Mouse (Mus musculus): ENCODE data around the gene Mia3. TPM values are rescaled to one million over a fixed set of nuclear protein-coding genes. Genes with fewer than 3 reads are reported as not detected.
"Not testable (repeated sequence)": the region's sequence is repeated elsewhere in the genome, so short reads cannot be mapped to it uniquely, and the experiment has no call there.

Gene Mia3
- 112 and 134 TPM in 2 replicates for polyA plus RNA-seq (2014; fragmentation: Nextera tagmentation; extraction: Ambion mirVana)

DNA sequence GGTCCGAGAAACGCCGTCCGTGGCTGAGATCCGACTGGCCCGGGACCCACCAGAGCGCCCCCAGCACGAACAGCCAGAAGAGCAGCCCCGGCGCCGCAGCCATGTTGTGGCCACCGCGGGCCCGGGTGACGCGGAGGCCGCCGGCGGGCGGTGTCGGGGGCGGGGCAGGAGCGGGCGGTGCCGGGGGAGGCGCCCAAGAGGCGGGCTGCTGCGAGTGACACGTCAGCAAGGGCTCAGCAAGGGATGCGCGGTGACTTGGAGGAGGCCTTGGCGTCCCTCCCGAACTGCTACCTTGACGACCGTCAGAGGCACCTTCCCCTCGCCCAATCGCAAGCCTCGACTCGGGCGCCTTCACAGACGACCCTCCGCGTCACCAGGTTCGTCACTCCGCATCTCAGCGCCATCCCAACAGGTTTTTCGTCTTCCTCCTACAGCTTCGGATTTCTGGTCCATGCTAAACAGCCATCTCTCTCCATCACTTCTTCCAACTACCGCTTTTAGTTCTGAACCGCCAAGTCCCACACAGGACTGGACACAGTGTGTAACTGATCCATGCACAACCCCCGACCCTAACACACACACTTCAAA lies at the start of gene Mia3:
TSS of gene Mia3 (minus strand) at position 127 of the 588 bp plus-strand sequence.
- H3K4me2 ChIP-seq (ENCODE audit: low read depth, low read length), result peak within 1 kb of the TSS; percentile 90
- no peaks in the 10 kb centered on the region for H3K27me3 ChIP-seq (ENCODE audit: control insufficient read depth, insufficient read depth, low read length)
- H3K4me3 ChIP-seq (ENCODE audit: low read depth, low read length), result peak within 1 kb of the TSS; percentile 65
- peak within 1 kb of the TSS; percentile 82 for H3K9ac ChIP-seq (replicated peaks; ENCODE audit: low read depth, low read length)
- peak within 1 kb of the TSS; percentile 72 for H3K27ac ChIP-seq (ENCODE audit: low read depth, low read length)
- H3K9me3 ChIP-seq (ENCODE audit: control insufficient read depth, low read length), result no peaks in the 10 kb centered on the region
- H3K4me1 ChIP-seq (ENCODE audit: control insufficient read depth, insufficient read depth, low read length), result 0 out of 2 replicates have a peak, but pooled peaks cover 5% of the 10 kb centered on the region
- H3K36me3 ChIP-seq (ENCODE audit: control insufficient read depth, insufficient read depth, low read length), result peaks cover 5% of the 10 kb centered on the region; the same call in 1 of the 2 replicates
- WGBS, result under 1% methylated on average over 39 of the region's 51 CpGs
- peak; percentile 98 for ATAC-seq (ENCODE audit: low read depth)

- no peak for ATAC-seq (ENCODE audit: low read depth)
- no peak within 1 kb of the TSS for H3K4me3 ChIP-seq (ENCODE audit: low read depth, low read length)
Measured at GRCm38 (mm10) chr1:183417873-183418272, 48.5 kb upstream of the Mia3 start, which contains the start of gene Hhipl2. Hhipl2 (plus strand) TSS chr1:183418215.

DNA sequence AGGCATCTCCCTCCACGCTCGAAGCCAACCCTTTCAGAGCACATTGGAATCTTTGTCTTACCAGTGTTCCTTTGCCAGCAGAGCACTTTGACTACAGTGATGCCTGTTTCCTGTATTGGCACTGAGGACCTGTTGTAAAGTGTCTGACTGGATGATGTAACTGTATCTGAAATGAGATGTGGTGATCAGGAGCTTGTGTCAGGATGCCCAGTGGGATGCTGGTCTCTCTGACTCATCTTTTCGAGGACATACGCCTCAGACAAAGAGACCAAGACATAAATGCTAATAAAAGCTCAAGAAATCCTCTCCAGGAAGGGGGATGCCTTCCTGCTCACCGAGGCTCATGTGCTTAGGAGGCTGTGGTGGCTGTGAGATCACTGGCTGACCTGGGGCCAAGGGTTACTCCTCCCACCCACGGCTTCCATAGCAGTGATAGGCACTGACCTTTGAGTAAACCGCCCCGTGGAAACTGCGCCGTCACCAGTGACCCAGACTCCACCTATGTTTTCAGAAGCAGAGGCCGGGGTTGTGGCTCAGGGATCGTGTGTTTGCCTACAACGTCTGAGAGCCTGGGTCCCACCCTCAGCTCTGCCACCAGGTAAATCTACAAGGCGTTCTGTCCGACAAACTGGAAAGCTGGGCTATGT lies 44.9 kb upstream of the Mia3 start:
- ATAC-seq (ENCODE audit: low read depth), result no peak
- Histone ChIP-seq H3K9ac (replicated peaks; ENCODE audit: low read depth, low read length) (no peak overlapping the region), H3K36me3 (ENCODE audit: control insufficient read depth, insufficient read depth, low read length) (peaks cover 15% of the 10 kb centered on the region), H3K4me3 (ENCODE audit: low read depth, low read length) (no peak overlapping the region), H3K4me2 (ENCODE audit: low read depth, low read length) (no peak overlapping the region), H3K4me1 (ENCODE audit: control insufficient read depth, insufficient read depth, low read length) (no peaks in the 10 kb centered on the region), H3K27me3 (ENCODE audit: control insufficient read depth, insufficient read depth, low read length) (no peaks in the 10 kb centered on the region), H3K27ac (ENCODE audit: low read depth, low read length) (no peak overlapping the region), H3K9me3 (ENCODE audit: control insufficient read depth, low read length) (no peaks in the 10 kb centered on the region)
- 90% methylated on average over 15 of the region's 15 CpGs for WGBS

More at GRCm38 (mm10) chr1:183417873-183418272, 48.5 kb upstream of the Mia3 start, which contains the start of gene Hhipl2:
- Histone ChIP-seq H3K27ac (ENCODE audit: low read depth, low read length) (no peak within 1 kb of the TSS), H3K4me1 (ENCODE audit: control insufficient read depth, insufficient read depth, low read length) (no peaks in the 10 kb centered on the region), H3K36me3 (ENCODE audit: control insufficient read depth, insufficient read depth, low read length) (no peaks in the 10 kb centered on the region), H3K4me2 (ENCODE audit: low read depth, low read length) (no peak within 1 kb of the TSS), H3K9ac (replicated peaks; ENCODE audit: low read depth, low read length) (no peak within 1 kb of the TSS), H3K9me3 (ENCODE audit: control insufficient read depth, low read length) (no peaks in the 10 kb centered on the region), H3K27me3 (ENCODE audit: control insufficient read depth, insufficient read depth, low read length) (no peaks in the 10 kb centered on the region)
- 75% methylated on average over 12 of the region's 12 CpGs for WGBS

DNA sequence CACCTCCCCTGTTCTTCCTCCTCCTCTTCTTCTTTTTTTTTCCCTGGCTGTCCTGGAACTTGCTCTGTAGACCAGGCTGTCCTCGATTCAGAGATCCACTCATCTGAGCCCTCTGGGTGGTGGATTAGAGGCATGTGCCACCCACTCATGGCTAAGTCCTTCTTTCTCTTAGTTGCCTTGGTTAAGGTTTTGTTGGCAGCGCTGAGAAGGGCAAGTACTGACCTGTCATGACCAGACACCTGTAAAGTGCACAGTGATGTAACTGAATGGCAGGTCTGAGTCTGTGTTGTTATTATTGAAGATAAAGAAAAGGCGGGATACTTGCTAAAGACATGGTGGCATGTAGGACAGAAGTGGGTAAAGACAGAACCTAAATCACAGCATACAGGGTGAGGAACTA lies 34.0 kb upstream of the Mia3 start:
- Histone ChIP-seq H3K9me3 (ENCODE audit: control insufficient read depth, low read length) (no peaks in the 10 kb centered on the region), H3K4me2 (ENCODE audit: low read depth, low read length) (no peak overlapping the region), H3K27me3 (ENCODE audit: control insufficient read depth, insufficient read depth, low read length) (no peaks in the 10 kb centered on the region), H3K4me3 (ENCODE audit: low read depth, low read length) (no peak overlapping the region), H3K27ac (ENCODE audit: low read depth, low read length) (no peak overlapping the region), H3K4me1 (ENCODE audit: control insufficient read depth, insufficient read depth, low read length) (no peaks in the 10 kb centered on the region), H3K9ac (replicated peaks; ENCODE audit: low read depth, low read length) (no peak overlapping the region), H3K36me3 (ENCODE audit: control insufficient read depth, insufficient read depth, low read length) (peaks cover 31% of the 10 kb centered on the region)
- ATAC-seq (ENCODE audit: low read depth), result no peak
- WGBS, result 96% methylated on average over 3 of the region's 3 CpGs

GRCm38 (mm10) chr1:183388426-183389406 lies 19.4 kb upstream of the Mia3 start, which contains the start of gene Taf1a:
Taf1a (plus strand) TSS chr1:183388981.
- Histone ChIP-seq H3K36me3 (ENCODE audit: control insufficient read depth, insufficient read depth, low read length) (no peaks in the 10 kb centered on the region), H3K9ac (replicated peaks; ENCODE audit: low read depth, low read length) (peak within 1 kb of the TSS; percentile 44), H3K27ac (ENCODE audit: low read depth, low read length) (peak within 1 kb of the TSS; percentile 66), H3K4me3 (ENCODE audit: low read depth, low read length) (peak within 1 kb of the TSS; percentile 75), H3K9me3 (ENCODE audit: control insufficient read depth, low read length) (no peaks in the 10 kb centered on the region), H3K4me1 (ENCODE audit: control insufficient read depth, insufficient read depth, low read length) (peaks cover 6% of the 10 kb centered on the region; the same call in 1 of the 2 replicates), H3K4me2 (ENCODE audit: low read depth, low read length) (peak within 1 kb of the TSS; percentile 83), H3K27me3 (ENCODE audit: control insufficient read depth, insufficient read depth, low read length) (0 out of 2 replicates have a peak, but pooled peaks cover 3% of the 10 kb centered on the region)
- WGBS, result 6% methylated on average over 44 of the region's 44 CpGs
- ATAC-seq (ENCODE audit: low read depth), result peak; percentile 100

DNA sequence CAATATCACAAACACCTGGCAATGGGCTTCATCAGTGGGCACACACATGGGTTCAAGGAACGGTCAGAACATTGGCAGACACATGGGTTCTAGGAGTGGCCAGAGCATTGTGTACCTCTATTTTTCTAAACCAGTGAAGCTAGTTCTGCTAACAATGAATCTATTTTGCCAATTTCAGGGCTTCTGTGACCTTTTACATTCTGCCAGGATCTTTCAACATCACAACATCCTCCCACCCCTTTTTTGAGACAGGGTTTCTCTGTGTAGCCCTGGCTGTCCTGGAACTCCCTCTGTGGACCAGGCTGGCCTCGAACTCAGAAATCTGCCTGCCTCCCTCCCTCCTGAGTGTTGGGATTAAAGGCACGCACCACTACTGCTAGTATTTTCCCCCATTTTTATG lies 18.1 kb upstream of the Mia3 start:
- not testable (repeated sequence) for H3K9me3 ChIP-seq (ENCODE audit: control insufficient read depth, low read length); H3K36me3 ChIP-seq (ENCODE audit: control insufficient read depth, insufficient read depth, low read length); H3K4me2 ChIP-seq (ENCODE audit: low read depth, low read length); ATAC-seq (ENCODE audit: low read depth); H3K4me3 ChIP-seq (ENCODE audit: low read depth, low read length); H3K27ac ChIP-seq (ENCODE audit: low read depth, low read length); H3K4me1 ChIP-seq (ENCODE audit: control insufficient read depth, insufficient read depth, low read length); H3K27me3 ChIP-seq (ENCODE audit: control insufficient read depth, insufficient read depth, low read length); H3K9ac ChIP-seq (replicated peaks; ENCODE audit: low read depth, low read length)
- 93% methylated on average over 3 of the region's 3 CpGs for WGBS

DNA sequence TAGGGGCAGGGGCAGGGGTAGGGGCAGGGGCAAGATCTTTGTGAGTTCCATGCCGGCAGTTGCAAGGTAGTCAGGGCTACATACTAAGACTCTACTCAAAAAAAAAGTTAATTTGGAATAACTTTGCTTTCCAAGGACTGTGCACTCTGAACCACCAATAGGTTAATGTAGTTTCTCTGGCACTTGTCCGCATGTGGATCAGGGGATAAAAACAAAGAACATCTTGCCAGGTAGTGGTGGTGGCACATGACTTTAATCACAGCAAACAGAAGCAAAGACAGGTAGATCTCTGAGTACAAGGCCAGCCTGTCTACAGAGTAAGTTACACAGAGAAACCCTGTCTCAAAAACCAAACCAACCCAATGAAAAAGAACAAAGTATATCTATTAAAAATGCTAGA lies 13.3 kb upstream of the Mia3 start:
- no peak overlapping the region for H3K9ac ChIP-seq (replicated peaks; ENCODE audit: low read depth, low read length)
- no peak overlapping the region for H3K4me3 ChIP-seq (ENCODE audit: low read depth, low read length)
- H3K4me1 ChIP-seq (ENCODE audit: control insufficient read depth, insufficient read depth, low read length), result no peaks in the 10 kb centered on the region
- H3K27ac ChIP-seq (ENCODE audit: low read depth, low read length), result no peak overlapping the region
- no peak overlapping the region for H3K4me2 ChIP-seq (ENCODE audit: low read depth, low read length)
- H3K27me3 ChIP-seq (ENCODE audit: control insufficient read depth, insufficient read depth, low read length), result 0 out of 2 replicates have a peak, but pooled peaks cover 3% of the 10 kb centered on the region
- WGBS, result 93% methylated on average over 2 of the region's 2 CpGs
- no peaks in the 10 kb centered on the region for H3K36me3 ChIP-seq (ENCODE audit: control insufficient read depth, insufficient read depth, low read length)
- H3K9me3 ChIP-seq (ENCODE audit: control insufficient read depth, low read length), result no peaks in the 10 kb centered on the region
- no peak for ATAC-seq (ENCODE audit: low read depth)

- WGBS, result 89% methylated on average over 5 of the region's 5 CpGs
- no peak overlapping the region for H3K27ac ChIP-seq (ENCODE audit: low read depth, low read length)
- no peaks in the 10 kb centered on the region for H3K36me3 ChIP-seq (ENCODE audit: control insufficient read depth, insufficient read depth, low read length)
- no peak overlapping the region for H3K9ac ChIP-seq (replicated peaks; ENCODE audit: low read depth, low read length)
- no peak overlapping the region for H3K4me3 ChIP-seq (ENCODE audit: low read depth, low read length)
- no peak overlapping the region for H3K4me2 ChIP-seq (ENCODE audit: low read depth, low read length)
- no peaks in the 10 kb centered on the region for H3K4me1 ChIP-seq (ENCODE audit: control insufficient read depth, insufficient read depth, low read length)
- no peaks in the 10 kb centered on the region for H3K9me3 ChIP-seq (ENCODE audit: control insufficient read depth, low read length)
- ATAC-seq (ENCODE audit: low read depth), result no peak
- H3K27me3 ChIP-seq (ENCODE audit: control insufficient read depth, insufficient read depth, low read length), result 0 out of 2 replicates have a peak, but pooled peaks cover 3% of the 10 kb centered on the region
Measured at GRCm38 (mm10) chr1:183381816-183382215, 12.5 kb upstream of the Mia3 start.

All from neural tube, embryonic 14.5 days (tissue).